Mouse (Mus musculus): ENCODE data around the gene F12. TPM values are rescaled to one million over a fixed set of nuclear protein-coding genes. Genes with fewer than 3 reads are reported as not detected.

F12 gene
- polyA plus RNA-seq, 1 experiment from 2014 or later = 2.1 TPM

- Histone ChIP-seq H3K4me2 (0 out of 2 replicates have a peak overlapping the region, but pooled peaks have one; percentile 42), H3K27me3 (peaks cover 14% of the 10 kb centered on the region), H3K9ac (no peak overlapping the region), H3K4me3 (replicated peaks) (no peak overlapping the region), H3K27ac (no peak overlapping the region), H3K36me3 (no peaks in the 10 kb centered on the region), H3K9me3 (replicated peaks) (no peaks in the 10 kb centered on the region), H3K4me1 (peaks cover 10% of the 10 kb centered on the region)
- WGBS = 71% methylated on average over 13 of the region's 13 CpGs
- 0 out of 2 replicates have a peak, but pooled peaks have one; percentile 15 for ATAC-seq (replicated peaks; ENCODE audit: low FRiP score)
Observed at GRCm38 (mm10) chr13:55405783-55406390, 20.7 kb downstream of the F12 start.

GRCm38 (mm10) chr13:55404853-55405782 lies 21.5 kb downstream of the F12 start:
- Histone ChIP-seq H3K9me3 (replicated peaks) (no peaks in the 10 kb centered on the region), H3K27ac (no peak overlapping the region), H3K4me2 (peak overlapping the region; percentile 42), H3K4me1 (peaks cover 10% of the 10 kb centered on the region), H3K27me3 (peaks cover 18% of the 10 kb centered on the region), H3K36me3 (no peaks in the 10 kb centered on the region), H3K9ac (no peak overlapping the region), H3K4me3 (replicated peaks) (no peak overlapping the region)
- ATAC-seq (replicated peaks; ENCODE audit: low FRiP score) = peak; percentile 78
- WGBS = 12% methylated on average over 11 of the region's 11 CpGs

- Histone ChIP-seq H3K4me2 (no peak overlapping the region), H3K9ac (no peak overlapping the region), H3K27ac (no peak overlapping the region), H3K36me3 (no peaks in the 10 kb centered on the region), H3K4me1 (peaks cover 10% of the 10 kb centered on the region), H3K4me3 (replicated peaks) (no peak overlapping the region), H3K27me3 (peaks cover 18% of the 10 kb centered on the region), H3K9me3 (replicated peaks) (no peaks in the 10 kb centered on the region)
- no peak for ATAC-seq (replicated peaks; ENCODE audit: low FRiP score)
- WGBS = 65% methylated on average over 15 of the region's 15 CpGs
Observed at GRCm38 (mm10) chr13:55403935-55404852, 22.4 kb downstream of the F12 start.

DNA sequence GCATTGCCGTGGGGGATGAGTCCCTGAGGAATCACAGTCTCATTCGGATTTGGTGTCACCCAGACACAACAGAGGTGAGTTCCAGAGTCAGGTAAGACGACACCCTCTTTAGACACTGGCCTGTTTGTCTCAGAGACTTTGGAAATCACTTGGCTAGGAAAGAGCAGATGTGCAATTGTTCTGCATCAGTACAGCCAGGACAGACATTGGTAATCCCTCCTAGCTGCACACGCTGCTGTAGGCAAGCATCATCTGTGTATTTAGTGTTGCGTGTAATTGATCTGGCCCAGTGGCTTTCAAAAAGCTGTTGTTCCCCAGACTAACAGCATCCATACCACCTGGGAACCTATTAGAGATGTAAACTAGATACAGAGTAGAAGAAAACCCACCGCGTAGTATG lies 23.3 kb downstream of the F12 start:
- Histone ChIP-seq H3K4me1 (peaks cover 10% of the 10 kb centered on the region), H3K9me3 (replicated peaks) (no peaks in the 10 kb centered on the region), H3K4me3 (replicated peaks) (no peak overlapping the region), H3K4me2 (no peak overlapping the region), H3K27ac (no peak overlapping the region), H3K9ac (no peak overlapping the region), H3K27me3 (peaks cover 18% of the 10 kb centered on the region), H3K36me3 (no peaks in the 10 kb centered on the region)
- 67% methylated on average over 7 of the region's 7 CpGs for WGBS
- ATAC-seq (replicated peaks; ENCODE audit: low FRiP score) = no peak

- Histone ChIP-seq H3K4me2 (peak overlapping the region; percentile 14; the same call in 1 of the 2 replicates), H3K27me3 (peaks cover 18% of the 10 kb centered on the region), H3K36me3 (no peaks in the 10 kb centered on the region), H3K9me3 (replicated peaks) (no peaks in the 10 kb centered on the region), H3K4me3 (replicated peaks) (peak overlapping the region; percentile 20), H3K4me1 (no peaks in the 10 kb centered on the region), H3K27ac (no peak overlapping the region), H3K9ac (no peak overlapping the region)
- 71% methylated on average over 1 of the region's 1 CpGs for WGBS
- no peak for ATAC-seq (replicated peaks; ENCODE audit: low FRiP score)
Observed at GRCm38 (mm10) chr13:55400039-55400346, 26.6 kb downstream of the F12 start.

GRCm38 (mm10) chr13:55399300-55400038 lies 27.1 kb downstream of the F12 start:
- peaks cover 15% of the 10 kb centered on the region for H3K27me3 ChIP-seq
- no peak overlapping the region for H3K9ac ChIP-seq
- WGBS = 57% methylated on average over 5 of the region's 5 CpGs
- H3K4me1 ChIP-seq = no peaks in the 10 kb centered on the region
- H3K27ac ChIP-seq = no peak overlapping the region
- ATAC-seq (replicated peaks; ENCODE audit: low FRiP score) = 0 out of 2 replicates have a peak, but pooled peaks have one; percentile 33
- no peaks in the 10 kb centered on the region for H3K36me3 ChIP-seq
- H3K9me3 ChIP-seq (replicated peaks) = no peaks in the 10 kb centered on the region
- H3K4me3 ChIP-seq (replicated peaks) = peak overlapping the region; percentile 20
- no peak overlapping the region for H3K4me2 ChIP-seq

DNA sequence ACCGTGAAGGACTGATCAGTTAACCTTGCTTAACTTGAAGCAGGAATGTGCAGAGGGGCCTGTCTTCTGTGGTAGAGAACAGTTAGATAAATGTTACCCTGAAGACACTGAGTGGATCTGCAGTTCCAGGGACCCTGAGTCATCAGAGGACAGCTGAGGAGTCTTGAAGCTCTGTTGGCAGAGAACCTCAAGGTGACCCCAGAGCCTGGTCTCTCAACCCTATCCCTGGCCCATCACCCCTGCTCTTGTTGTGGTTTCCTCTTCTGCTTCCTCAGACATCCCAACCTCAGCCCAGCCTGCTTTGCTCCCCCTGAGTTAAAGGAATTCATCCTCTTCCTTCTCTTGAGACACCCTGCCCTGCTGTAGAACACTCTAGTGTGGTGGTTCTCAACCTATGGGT lies 28.5 kb downstream of the F12 start, which contains the start of gene Slc34a1:
Gene Slc34a1, plus strand, starts transcription at position 100 of the 400 bp plus-strand sequence.
- Histone ChIP-seq H3K27me3 (peaks cover 7% of the 10 kb centered on the region; the same call in 1 of the 2 replicates), H3K4me2 (no peak within 1 kb of the TSS), H3K27ac (no peak within 1 kb of the TSS), H3K4me3 (replicated peaks) (no peak within 1 kb of the TSS), H3K9me3 (replicated peaks) (no peaks in the 10 kb centered on the region), H3K9ac (no peak within 1 kb of the TSS), H3K4me1 (no peaks in the 10 kb centered on the region), H3K36me3 (no peaks in the 10 kb centered on the region)
- no peak for ATAC-seq (replicated peaks; ENCODE audit: low FRiP score)
- 70% methylated on average over 1 of the region's 1 CpGs for WGBS

- H3K9me3 ChIP-seq (replicated peaks) = no peaks in the 10 kb centered on the region
- ATAC-seq (replicated peaks; ENCODE audit: low FRiP score) = no peak
- no peaks in the 10 kb centered on the region for H3K36me3 ChIP-seq
- no peak overlapping the region for H3K4me2 ChIP-seq
- no peak overlapping the region for H3K27ac ChIP-seq
- no peak overlapping the region for H3K9ac ChIP-seq
- no peak overlapping the region for H3K4me3 ChIP-seq (replicated peaks)
- no peaks in the 10 kb centered on the region for H3K4me1 ChIP-seq
- 73% methylated on average over 4 of the region's 4 CpGs for WGBS
- H3K27me3 ChIP-seq = no peaks in the 10 kb centered on the region
Observed at GRCm38 (mm10) chr13:55392933-55393332, 33.7 kb downstream of the F12 start.

- Histone ChIP-seq H3K27ac (peak overlapping the region; percentile 70; the same call in 1 of the 2 replicates), H3K9ac (no peak overlapping the region), H3K36me3 (no peaks in the 10 kb centered on the region), H3K4me2 (no peak overlapping the region), H3K4me1 (no peaks in the 10 kb centered on the region), H3K9me3 (replicated peaks) (no peaks in the 10 kb centered on the region), H3K4me3 (replicated peaks) (no peak overlapping the region), H3K27me3 (no peaks in the 10 kb centered on the region)
- WGBS = 65% methylated on average over 1 of the region's 1 CpGs
- peak; percentile 81 for ATAC-seq (replicated peaks; ENCODE audit: low FRiP score)
Observed at GRCm38 (mm10) chr13:55391626-55392029, 35.0 kb downstream of the F12 start.

- H3K27ac ChIP-seq = no peak overlapping the region
- no peaks in the 10 kb centered on the region for H3K36me3 ChIP-seq
- H3K4me2 ChIP-seq = no peak overlapping the region
- H3K4me1 ChIP-seq = no peaks in the 10 kb centered on the region
- no peaks in the 10 kb centered on the region for H3K9me3 ChIP-seq (replicated peaks)
- no peaks in the 10 kb centered on the region for H3K27me3 ChIP-seq
- 76% methylated on average over 3 of the region's 3 CpGs for WGBS
- no peak overlapping the region for H3K9ac ChIP-seq
- no peak overlapping the region for H3K4me3 ChIP-seq (replicated peaks)
- ATAC-seq (replicated peaks; ENCODE audit: low FRiP score) = peak; percentile 69; the same call in 1 of the 2 replicates
Observed at GRCm38 (mm10) chr13:55390644-55391043, 35.9 kb downstream of the F12 start.

DNA sequence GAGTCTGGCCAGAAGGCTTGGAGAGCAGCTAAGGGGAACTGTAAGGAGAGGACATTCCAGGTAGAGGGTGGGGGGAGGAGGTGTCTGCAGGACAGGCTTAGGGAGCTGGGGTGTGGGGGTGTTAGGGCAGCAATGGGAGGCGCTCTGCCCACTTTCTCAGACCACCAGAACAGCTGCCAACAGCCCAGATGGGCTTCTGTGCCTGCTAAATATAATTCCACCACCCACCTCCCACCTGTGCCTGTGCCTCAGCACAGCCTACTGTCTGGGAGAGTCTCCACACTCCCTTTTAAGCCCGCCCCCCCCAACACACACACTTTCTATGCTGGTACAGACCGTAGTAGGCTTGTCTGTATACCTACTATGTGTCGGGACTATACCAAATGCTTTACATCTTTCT lies 44.8 kb downstream of the F12 start:
- no peak for ATAC-seq (replicated peaks; ENCODE audit: low FRiP score)
- Histone ChIP-seq H3K4me1 (peaks cover 10% of the 10 kb centered on the region), H3K27me3 (peaks cover 58% of the 10 kb centered on the region), H3K4me2 (no peak overlapping the region), H3K9ac (no peak overlapping the region), H3K9me3 (replicated peaks) (no peaks in the 10 kb centered on the region), H3K27ac (no peak overlapping the region), H3K4me3 (replicated peaks) (no peak overlapping the region), H3K36me3 (no peaks in the 10 kb centered on the region)
- WGBS = 79% methylated on average over 4 of the region's 4 CpGs
